Comparison of ENCODE assay signal across 8 mouse cellular contexts in the genomic region with DNA sequence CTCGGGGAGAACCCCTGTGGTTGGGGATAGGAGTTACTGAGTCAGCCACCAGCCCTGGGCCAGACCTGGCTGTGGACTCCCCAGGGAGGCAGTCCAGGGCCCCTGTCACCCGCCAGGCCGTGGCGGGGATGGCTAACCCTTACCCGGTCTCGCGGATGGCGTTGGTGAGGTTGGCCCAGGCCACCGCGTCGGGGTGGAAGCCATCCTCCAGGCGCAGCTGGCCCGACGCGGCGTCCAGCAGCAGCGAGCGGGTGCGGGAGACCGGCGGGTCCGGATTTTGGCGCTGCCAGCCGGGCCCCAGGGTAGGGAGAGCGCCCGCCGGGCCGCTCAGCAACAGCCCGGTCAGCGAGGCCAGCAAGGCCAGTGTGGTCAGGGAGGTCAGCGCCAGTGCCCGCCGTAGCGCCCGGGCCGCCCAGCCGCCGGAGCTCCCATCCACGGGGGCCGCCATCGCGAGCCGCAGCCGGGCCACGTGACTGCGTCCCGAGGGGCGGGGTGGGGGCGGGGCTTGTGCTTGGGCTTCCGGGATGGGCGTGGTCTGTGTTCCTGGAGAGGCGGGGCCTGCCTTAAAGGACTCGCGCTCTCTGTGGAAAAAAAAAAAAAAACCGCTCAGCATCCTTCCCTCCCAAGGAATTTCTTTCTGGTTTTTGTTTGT. TPM values are rescaled to one million over a fixed set of nuclear protein-coding genes. Genes with fewer than 3 reads are reported as not detected.
A peak's percentile ranks its signal among the peaks of the same experiment; 100 is the strongest.
DNase-seq lines count a peak whose midpoint lies in the region; ATAC-seq lines count a peak whose summit lies in the region.

Plbd2 (minus strand) TSS at position 482 of the 652 bp plus-strand sequence.

- peak within 1 kb of the TSS; percentile 26; the same call in 1 of the 2 replicates for H3K27ac ChIP-seq in hindbrain, embryonic 14.5 days

- DNase-seq in T-cell, adult 2 months (ENCODE audit: low spot score), result peak; percentile 68
- peak; percentile 97 for DNase-seq in cerebellum, postnatal 10 days
- peak; percentile 63 to 68 for DNase-seq in frontal cortex, postnatal 36 days (ENCODE audit: low spot score in 2 of 2)
- peak; percentile 96 for DNase-seq in hindbrain, embryonic 14.5 days (ENCODE audit: low spot score)
- peak; percentile 57 for DNase-seq in left cerebral cortex, adult 11 months (ENCODE audit: low spot score)
- peak; percentile 85 to 86 for DNase-seq in lung, postnatal 4 days
- peak; percentile 93 for DNase-seq in retina, postnatal 1 day
- DNase-seq in thymus, postnatal 4 days, result peak; percentile 88

- peak; percentile 83 for ATAC-seq in hindbrain, embryonic 14.5 days (ENCODE audit: low FRiP score)

- H3K4me1 ChIP-seq in hindbrain, embryonic 14.5 days (replicated peaks; ENCODE audit: control insufficient read depth, insufficient read depth, low read length), result peaks cover 20% of the 10 kb centered on the region

- peak within 1 kb of the TSS; percentile 96 for H3K4me3 ChIP-seq in hindbrain, embryonic 14.5 days (replicated peaks; ENCODE audit: low read length)

- no peaks in the 10 kb centered on the region for H3K27me3 ChIP-seq in hindbrain, embryonic 14.5 days (ENCODE audit: control insufficient read depth, insufficient read depth, low read length)

- peak within 1 kb of the TSS; percentile 96 for H3K4me2 ChIP-seq in hindbrain, embryonic 14.5 days (replicated peaks)

- under 1% methylated on average over 46 of the region's 55 CpGs for WGBS in hindbrain, embryonic 14.5 days

- peak within 1 kb of the TSS; percentile 91 for H3K9ac ChIP-seq in hindbrain, embryonic 14.5 days

- H3K9me3 ChIP-seq in hindbrain, embryonic 14.5 days (ENCODE audit: control insufficient read depth, low read length), result no peaks in the 10 kb centered on the region

- peaks cover 7% of the 10 kb centered on the region; the same call in 1 of the 2 replicates for H3K36me3 ChIP-seq in hindbrain, embryonic 14.5 days (replicated peaks; ENCODE audit: control insufficient read depth, insufficient read depth)

RNA-seq across cellular contexts. Expression of gene Plbd2, which starts in this region (rescaled TPM):
- polyA plus RNA-seq in hindbrain, embryonic 14.5 days (2014; fragmentation: Nextera tagmentation; extraction: Ambion mirVana), result 26.8 and 28.8 TPM in 2 replicates

Comparison
In these comparisons a context has a peak if more than half of its experiments do, and no peak if none do; other contexts are left out.
1. Peak in every context shown above with its lines: DNase-seq, ATAC-seq, H3K4me3 ChIP-seq and H3K27ac ChIP-seq.